Mouse (Mus musculus) megakaryocyte, embryonic 14.5 days (primary cell): ENCODE measurements around the gene Abl2.

Experiments
- FLI1 ChIP-seq: IDR thresholded peaks from 2 replicates; pipeline ENCODE4 v1.6.1; 2012; ENCODE audit warnings: low read length, inconsistent platforms, mixed read lengths
- GATA1 ChIP-seq: IDR thresholded peaks from 3 replicates; pipeline ENCODE4 v1.6.1; 2012; ENCODE audit warnings: mixed read lengths, low read length, inconsistent platforms, borderline replicate concordance

DNA sequence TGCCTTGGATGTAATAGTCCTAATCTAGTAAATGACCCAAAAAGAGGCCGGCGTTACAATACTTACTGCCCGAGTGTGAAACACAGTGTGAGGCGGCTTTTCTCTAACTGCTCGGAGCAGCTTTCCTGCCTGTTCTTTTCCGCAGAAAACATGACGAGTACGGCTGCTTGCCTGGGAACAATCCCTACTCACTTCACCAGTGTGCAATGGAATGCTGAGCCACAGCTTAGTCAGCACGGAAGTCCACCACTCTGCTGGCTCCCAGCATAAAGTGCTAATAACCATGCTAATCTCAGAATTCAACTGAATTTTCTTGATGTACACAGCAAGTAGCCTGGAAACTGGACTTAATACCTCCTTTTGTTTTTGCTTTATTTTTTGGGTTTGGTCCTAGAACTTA lies 121.0 kb downstream of the Abl2 start:
- TF ChIP-seq GATA1 (no peak), FLI1 (no peak)
